Mouse (Mus musculus) hindbrain, postnatal 0 days (tissue): ENCODE results near the gene Tmem229b. TPM values are rescaled to one million over a fixed set of nuclear protein-coding genes. Genes with fewer than 3 reads are reported as not detected.

Experiments used
- ATAC-seq: fragments of 200-750 bp; cut with Nextera tagmentation; 2 replicates; pipeline ENCODE4 v1.8.0; 2017; ENCODE audit warnings: mild to moderate bottlenecking, moderate TSS enrichment, moderate library complexity
- DNase-seq: peaks from one replicate; pipeline ENCODE4 v3.0.0-alpha.2; 2015; ENCODE audit warnings: low spot score
- H3K27ac ChIP-seq: fragments of 300-500 bp; sonication (generic); 2 replicates; pipeline ENCODE4 v1.5.1; 2014; ENCODE audit warnings: mild to moderate bottlenecking
- H3K27me3 ChIP-seq: fragments of 300-500 bp; sonication (generic); 2 replicates; pipeline ENCODE4 v1.6.1; 2014; ENCODE audit warnings: low read length, mixed read lengths; ENCODE audit not compliant: insufficient read depth
- H3K36me3 ChIP-seq: fragments of 300-500 bp; sonication (generic); 2 replicates; pipeline ENCODE4 v1.6.1; 2014; ENCODE audit warnings: low read length, mixed read lengths; ENCODE audit not compliant: insufficient read depth
- H3K4me1 ChIP-seq: fragments of 300-500 bp; sonication (generic); 2 replicates; pipeline ENCODE4 v1.6.1; 2014; ENCODE audit warnings: antibody characterized with exemption, low read length, mixed read lengths; ENCODE audit not compliant: insufficient read depth
- H3K4me2 ChIP-seq: fragments of 300-500 bp; sonication (generic); 2 replicates; pipeline ENCODE4 v1.6.1; 2014; ENCODE audit warnings: low read depth, mild to moderate bottlenecking, low read length, moderate library complexity, mixed read lengths
- H3K4me3 ChIP-seq: fragments of 300-500 bp; sonication (generic); 2 replicates; pipeline ENCODE4 v1.5.1; 2014; ENCODE audit warnings: low read length
- H3K9ac ChIP-seq: fragments of 300-500 bp; sonication (generic); replicated peaks from 2 replicates; pipeline ENCODE4 v1.6.1; 2014; ENCODE audit warnings: mild to moderate bottlenecking, low read length, moderate library complexity, mixed read lengths
- H3K9me3 ChIP-seq: fragments of 300-500 bp; sonication (generic); 2 replicates; pipeline ENCODE4 v1.6.1; 2016; ENCODE audit warnings: low read length, mixed read lengths
- CTCF ChIP-seq: IDR thresholded peaks from 2 replicates; pipeline ENCODE4 v1.5.1; 2016; ENCODE audit warnings: antibody characterized with exemption, control low read depth, low read depth
- WGBS: fragments of 180-500 bp; shearing (Covaris S2); extraction: QIAGEN DNeasy Blood & Tissue Kit; methylation state at CpG from one replicate; pipeline ENCODE4 v1.1.7; 2014; 5-methylcytosine and 5-hydroxymethylcytosine counted together
- polyA plus RNA-seq: library from polyadenylated mRNA; unstranded; fragments of >200 nt; fragmentation: Nextera tagmentation; extraction: Ambion mirVana; gene quantifications from 2 replicates; pipeline ENCODE4 v1.2.1, GENCODE M21; 2015
- total RNA-seq: library from RNA; depleted of rRNA; stranded (reverse); fragments of >200 nt; gene quantifications from 2 replicates; pipeline ENCODE4 v1.2.3, GENCODE M21; 2014; rRNA removed

Tmem229b gene
- total and polyA plus RNA-seq, 2 experiments from 2014 or later, result 54.4 to 192 TPM

- Histone ChIP-seq H3K4me3 (no peak overlapping the region), H3K4me1 (no peaks in the 10 kb centered on the region), H3K9me3 (no peaks in the 10 kb centered on the region), H3K36me3 (no peaks in the 10 kb centered on the region), H3K27ac (no peak overlapping the region), H3K27me3 (no peaks in the 10 kb centered on the region), H3K9ac (no peak overlapping the region), H3K4me2 (no peak overlapping the region)
- 64% methylated on average over 4 of the region's 4 CpGs for WGBS
- ATAC-seq, result no peak
- no peak for TF ChIP-seq CTCF
- no peak for DNase-seq
These were observed 86.0 kb downstream of the Tmem229b start for GRCm38 (mm10) chr12:78921421-78921820.

- 32% methylated on average over 16 of the region's 16 CpGs for WGBS
- no peaks in the 10 kb centered on the region for H3K36me3 ChIP-seq
- peak; percentile 94 for DNase-seq
- no peak overlapping the region for H3K4me3 ChIP-seq
- no peaks in the 10 kb centered on the region for H3K27me3 ChIP-seq
- H3K4me1 ChIP-seq, result no peaks in the 10 kb centered on the region
- peak; percentile 83 for ATAC-seq
- H3K9me3 ChIP-seq, result no peaks in the 10 kb centered on the region
- no peak overlapping the region for H3K9ac ChIP-seq
- 0 out of 2 replicates have a peak overlapping the region, but pooled peaks have one; percentile 31 for H3K4me2 ChIP-seq
- TF ChIP-seq CTCF, result peak; percentile 90
- no peak overlapping the region for H3K27ac ChIP-seq
These were observed 88.2 kb downstream of the Tmem229b start for GRCm38 (mm10) chr12:78919079-78919712.

- peak; percentile 77 for ATAC-seq
- H3K4me2 ChIP-seq, result peak overlapping the region; percentile 31
- no peak overlapping the region for H3K4me3 ChIP-seq
- H3K27ac ChIP-seq, result no peak overlapping the region
- H3K9ac ChIP-seq, result no peak overlapping the region
- peak; percentile 93 for DNase-seq
- 12% methylated on average over 11 of the region's 11 CpGs for WGBS
- H3K4me1 ChIP-seq, result no peaks in the 10 kb centered on the region
- no peaks in the 10 kb centered on the region for H3K27me3 ChIP-seq
- H3K9me3 ChIP-seq, result no peaks in the 10 kb centered on the region
- peak; percentile 92 for TF ChIP-seq CTCF
- no peaks in the 10 kb centered on the region for H3K36me3 ChIP-seq
These were observed 89.0 kb downstream of the Tmem229b start for GRCm38 (mm10) chr12:78918227-78919078.

- TF ChIP-seq CTCF, result no peak; the same call in 1 of the 2 replicates
- ATAC-seq (no peak), DNase-seq (no peak)
- Histone ChIP-seq H3K9ac (no peak overlapping the region), H3K4me2 (no peak overlapping the region), H3K9me3 (no peaks in the 10 kb centered on the region), H3K27ac (no peak overlapping the region), H3K4me3 (no peak overlapping the region), H3K27me3 (peaks cover 5% of the 10 kb centered on the region; the same call in 1 of the 2 replicates), H3K4me1 (0 out of 2 replicates have a peak, but pooled peaks cover 7% of the 10 kb centered on the region), H3K36me3 (no peaks in the 10 kb centered on the region)
- 76% methylated on average over 3 of the region's 3 CpGs for WGBS
These were observed 91.1 kb downstream of the Tmem229b start for GRCm38 (mm10) chr12:78916278-78916677.

- Histone ChIP-seq H3K27ac (no peak overlapping the region), H3K9me3 (no peaks in the 10 kb centered on the region), H3K4me3 (no peak overlapping the region), H3K27me3 (peaks cover 6% of the 10 kb centered on the region), H3K36me3 (no peaks in the 10 kb centered on the region), H3K9ac (no peak overlapping the region), H3K4me2 (no peak overlapping the region), H3K4me1 (0 out of 2 replicates have a peak, but pooled peaks cover 9% of the 10 kb centered on the region)
- TF ChIP-seq CTCF, result no peak
- no peak for ATAC-seq
- no peak for DNase-seq
- WGBS, result 89% methylated on average over 3 of the region's 3 CpGs
These were observed 91.9 kb downstream of the Tmem229b start for GRCm38 (mm10) chr12:78915561-78915960.

GRCm38 (mm10) chr12:78914458-78914857 lies 93.0 kb downstream of the Tmem229b start:
- no peak for TF ChIP-seq CTCF
- no peak overlapping the region for H3K4me2 ChIP-seq
- peaks cover 11% of the 10 kb centered on the region for H3K27me3 ChIP-seq
- DNase-seq (no peak), ATAC-seq (no peak)
- no peak overlapping the region for H3K9ac ChIP-seq
- H3K27ac ChIP-seq, result no peak overlapping the region
- H3K4me3 ChIP-seq, result no peak overlapping the region
- 0 out of 2 replicates have a peak, but pooled peaks cover 9% of the 10 kb centered on the region for H3K4me1 ChIP-seq
- no peaks in the 10 kb centered on the region for H3K9me3 ChIP-seq
- no peaks in the 10 kb centered on the region for H3K36me3 ChIP-seq
- WGBS, result 90% methylated on average over 4 of the region's 4 CpGs

Other genes starting within 250 kb of the Tmem229b start
- 54.3 and 55.5 TPM in 2 replicates for gene Atp6v1d, start 146.0 kb downstream of the Tmem229b start, total RNA-seq
- 149 and 161 TPM in 2 replicates for gene Atp6v1d, start 146.0 kb downstream of the Tmem229b start, polyA plus RNA-seq
- gene Eif2s1, start 145.8 kb downstream of the Tmem229b start, total RNA-seq, result 29.4 and 32.6 TPM in 2 replicates
- gene Eif2s1, start 145.8 kb downstream of the Tmem229b start, polyA plus RNA-seq, result 92.0 and 98.3 TPM in 2 replicates
- 1.2 and 1.9 TPM in 2 replicates for gene Plek2, start 100.7 kb downstream of the Tmem229b start, total RNA-seq
- gene Plek2, start 100.7 kb downstream of the Tmem229b start, polyA plus RNA-seq, result 2.4 and 2.7 TPM in 2 replicates
- gene Plekhh1, start 21.5 kb upstream of the Tmem229b start, total RNA-seq, result 5.5 and 5.9 TPM in 2 replicates
- 1.2 and 1.4 TPM in 2 replicates for gene Plekhh1, start 21.5 kb upstream of the Tmem229b start, polyA plus RNA-seq
- 25.0 and 41.9 TPM in 2 replicates for gene Pigh, start 82.0 kb upstream of the Tmem229b start, total RNA-seq
- gene Pigh, start 82.0 kb upstream of the Tmem229b start, polyA plus RNA-seq, result 12.8 TPM in 2 replicates
- gene Arg2, start 123.2 kb upstream of the Tmem229b start, total RNA-seq, result 9.8 and 10.1 TPM in 2 replicates
- 19.5 and 20.5 TPM in 2 replicates for gene Arg2, start 123.2 kb upstream of the Tmem229b start, polyA plus RNA-seq
- gene Vti1b, start 165.0 kb upstream of the Tmem229b start, total RNA-seq, result 49.4 and 59.7 TPM in 2 replicates
- 217 and 218 TPM in 2 replicates for gene Vti1b, start 165.0 kb upstream of the Tmem229b start, polyA plus RNA-seq
- 44.9 and 46.1 TPM in 2 replicates for gene Rdh11, start 184.7 kb upstream of the Tmem229b start, total RNA-seq
- 30.7 and 34.9 TPM in 2 replicates for gene Rdh11, start 184.7 kb upstream of the Tmem229b start, polyA plus RNA-seq
- gene Rdh12, start 201.3 kb upstream of the Tmem229b start, total RNA-seq, result 0.47 and 0.86 TPM in 2 replicates
- gene Rdh12, start 201.3 kb upstream of the Tmem229b start, polyA plus RNA-seq, result 0.63 and 0.83 TPM in 2 replicates